Mouse (Mus musculus) retina, postnatal 1 day (tissue): ENCODE measurements at regions not wholly inside any gene's neighbourhood (a gene's known extent, or its start where the extent isn't known, plus 50 kb on each side); places are given as distances from the start of the nearest gene placed in this dataset.

ENCODE experiments used
- DNase-seq: peaks from one replicate; pipeline ENCODE4 v3.0.0-alpha.2; 2012

GRCm38 (mm10) chrX:44228847-44229246 lies 139.3 kb downstream of the Dcaf12l2 start:
- peak; percentile 19 for DNase-seq
